Mouse (Mus musculus) lung, adult 2 months (tissue): ENCODE results near the gene Fetub. TPM values are rescaled to one million over a fixed set of nuclear protein-coding genes. Genes with fewer than 3 reads are reported as not detected.

Experiments
- DNase-seq: peaks from one replicate; pipeline ENCODE4 v3.0.0; 2022
- H3K4me1 ChIP-seq: fragments of 200-500 bp; 2 replicates; pipeline ENCODE4 v1.6.1; 2011; ENCODE audit warnings: low read length; ENCODE audit not compliant: control insufficient read depth, insufficient read depth
- H3K4me3 ChIP-seq: fragments of 200-500 bp; replicated peaks from 2 replicates; pipeline ENCODE3; 2011; ENCODE audit warnings: low read depth, mild to moderate bottlenecking, control low read depth, low read length; ENCODE audit errors: extremely low read depth
- CTCF ChIP-seq: fragments of 200-500 bp; IDR thresholded peaks from 2 replicates; pipeline ENCODE4 v1.5.1; 2011; ENCODE audit warnings: mild to moderate bottlenecking, low read length, control low read depth; ENCODE audit not compliant: insufficient read depth
- POLR2A ChIP-seq: fragments of 200-500 bp; IDR thresholded peaks from 2 replicates; pipeline ENCODE4 v1.6.1; 2011; ENCODE audit warnings: low read depth, mild to moderate bottlenecking, control low read depth, low read length, borderline replicate concordance; ENCODE audit errors: extremely low read depth
- WGBS: fragments of 180-500 bp; shearing (Covaris S2); methylation state at CpG from one replicate; pipeline ENCODE4 v1.1.7; 2018; 5-methylcytosine and 5-hydroxymethylcytosine counted together
- polyA plus RNA-seq: library from polyadenylated mRNA; depleted of rRNA; stranded (reverse); fragments of >200 nt; gene quantifications from 2 replicates; pipeline ENCODE4 v1.2.3, GENCODE M21; 2012

Gene Fetub
- polyA plus RNA-seq, 1 experiment: 20.9 TPM

DNA sequence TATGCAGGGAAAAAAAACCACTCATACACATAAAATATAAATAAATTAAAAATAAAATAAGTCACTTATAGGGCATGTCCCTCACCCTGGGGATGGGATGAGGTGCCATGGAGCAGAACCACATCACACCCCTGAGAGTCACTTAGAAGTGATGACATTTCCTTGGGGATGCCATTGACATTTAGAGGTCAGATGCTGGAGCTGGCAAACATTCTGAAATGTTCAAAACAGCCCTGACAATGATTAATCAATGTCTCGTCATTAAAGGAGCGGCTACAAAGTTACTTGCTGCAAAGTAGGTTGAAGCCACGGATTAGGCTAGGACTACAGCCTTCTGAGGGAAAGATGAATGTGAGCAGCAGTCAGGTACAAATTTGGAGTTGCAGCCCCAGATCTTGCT, 16.8 kb upstream of the Fetub start:
- H3K4me3 ChIP-seq: no peak overlapping the region
- no peak for DNase-seq
- TF ChIP-seq POLR2A (no peak), CTCF (no peak)
- 51% methylated on average over 3 of the region's 3 CpGs for WGBS
- no peaks in the 10 kb centered on the region for H3K4me1 ChIP-seq

DNA sequence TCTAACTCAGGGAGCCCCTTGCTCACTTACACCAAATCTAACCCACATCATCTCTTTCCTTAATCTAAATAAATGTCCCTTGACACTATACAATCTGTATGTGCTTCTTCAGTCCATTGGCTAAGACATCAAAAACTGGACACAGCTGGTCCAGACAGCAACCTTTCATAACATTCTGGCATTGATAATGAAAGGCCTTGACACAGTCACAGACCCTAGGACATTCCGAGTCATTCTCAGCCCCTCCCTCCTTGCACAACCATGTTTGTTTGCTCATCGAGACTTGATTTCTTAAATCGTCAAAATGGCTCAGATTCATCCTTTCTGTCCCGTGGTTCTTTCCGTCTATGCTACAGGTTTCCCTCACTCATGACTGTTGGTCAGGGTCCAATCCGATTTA, 8.8 kb upstream of the Fetub start:
- Histone ChIP-seq H3K4me3 (no peak overlapping the region), H3K4me1 (no peaks in the 10 kb centered on the region)
- TF ChIP-seq CTCF (no peak), POLR2A (no peak)
- WGBS: 80% methylated on average over 6 of the region's 6 CpGs
- DNase-seq: no peak

DNA sequence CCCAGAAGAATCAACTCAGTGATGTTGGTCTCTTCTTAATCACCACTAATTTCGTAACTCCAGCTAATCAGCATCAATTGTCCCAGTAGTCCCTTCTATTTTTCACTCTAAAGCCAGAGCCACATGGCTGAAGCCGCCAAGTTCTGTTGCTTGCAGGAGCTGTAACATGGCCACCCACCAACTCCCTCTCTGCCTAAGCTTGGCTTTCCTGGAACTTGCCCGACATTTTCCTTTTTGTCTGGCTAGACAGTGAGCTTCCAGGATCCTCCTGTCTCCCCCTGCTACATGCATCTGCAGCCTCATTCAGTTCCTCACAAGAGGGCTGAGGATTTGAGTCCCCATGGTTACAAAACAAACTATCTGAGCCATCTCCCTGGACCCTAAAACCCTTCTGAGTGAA, 6.1 kb upstream of the Fetub start:
- TF ChIP-seq CTCF: no peak
- TF ChIP-seq POLR2A: no peak
- no peak for DNase-seq
- WGBS: 77% methylated on average over 3 of the region's 3 CpGs
- no peak overlapping the region for H3K4me3 ChIP-seq
- no peaks in the 10 kb centered on the region for H3K4me1 ChIP-seq

DNA sequence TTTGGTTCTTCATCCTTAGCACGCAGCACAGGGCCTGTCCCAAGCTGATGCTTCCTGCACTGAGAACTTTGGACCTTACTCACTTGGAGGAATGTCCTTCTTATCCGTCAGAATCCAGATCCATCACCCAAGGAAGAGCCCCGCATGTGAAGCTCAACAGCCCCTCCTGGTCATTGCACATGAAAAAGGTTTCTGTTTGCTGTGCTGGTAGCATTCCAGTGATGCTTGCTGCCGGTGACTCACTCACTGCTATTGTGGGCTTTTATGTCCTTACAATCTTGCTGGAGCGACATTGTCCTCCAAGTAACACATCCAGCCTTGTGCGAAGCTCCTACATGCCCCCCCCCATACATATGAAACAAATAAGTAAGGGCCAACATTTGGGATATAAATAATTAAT, 5.2 kb upstream of the Fetub start:
- Histone ChIP-seq H3K4me3 (no peak overlapping the region), H3K4me1 (no peaks in the 10 kb centered on the region)
- DNase-seq: no peak
- TF ChIP-seq CTCF: no peak
- TF ChIP-seq POLR2A: no peak
- WGBS: 67% methylated on average over 6 of the region's 6 CpGs

DNA sequence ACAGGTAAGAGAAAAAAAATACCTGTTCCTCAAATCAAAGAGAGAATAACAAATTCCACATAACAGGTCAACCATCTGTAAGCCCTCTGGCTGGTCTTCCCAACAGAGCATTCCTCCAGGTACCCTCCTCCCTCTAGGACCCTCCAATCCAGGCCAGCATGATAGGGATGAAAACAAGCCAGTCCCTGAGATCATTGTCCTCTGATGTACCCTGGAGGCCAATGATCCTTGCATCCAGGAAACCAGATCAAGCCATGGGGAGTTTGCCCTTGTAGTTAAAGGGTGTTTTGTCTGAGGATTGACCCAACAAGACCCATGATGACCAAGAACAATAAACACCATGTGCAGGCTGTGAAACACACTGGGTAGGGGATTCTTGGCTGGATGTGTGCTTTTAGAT, 3.9 kb upstream of the Fetub start:
- TF ChIP-seq POLR2A: no peak
- no peak for TF ChIP-seq CTCF
- DNase-seq: no peak
- H3K4me3 ChIP-seq: no peak overlapping the region
- no peaks in the 10 kb centered on the region for H3K4me1 ChIP-seq

DNA sequence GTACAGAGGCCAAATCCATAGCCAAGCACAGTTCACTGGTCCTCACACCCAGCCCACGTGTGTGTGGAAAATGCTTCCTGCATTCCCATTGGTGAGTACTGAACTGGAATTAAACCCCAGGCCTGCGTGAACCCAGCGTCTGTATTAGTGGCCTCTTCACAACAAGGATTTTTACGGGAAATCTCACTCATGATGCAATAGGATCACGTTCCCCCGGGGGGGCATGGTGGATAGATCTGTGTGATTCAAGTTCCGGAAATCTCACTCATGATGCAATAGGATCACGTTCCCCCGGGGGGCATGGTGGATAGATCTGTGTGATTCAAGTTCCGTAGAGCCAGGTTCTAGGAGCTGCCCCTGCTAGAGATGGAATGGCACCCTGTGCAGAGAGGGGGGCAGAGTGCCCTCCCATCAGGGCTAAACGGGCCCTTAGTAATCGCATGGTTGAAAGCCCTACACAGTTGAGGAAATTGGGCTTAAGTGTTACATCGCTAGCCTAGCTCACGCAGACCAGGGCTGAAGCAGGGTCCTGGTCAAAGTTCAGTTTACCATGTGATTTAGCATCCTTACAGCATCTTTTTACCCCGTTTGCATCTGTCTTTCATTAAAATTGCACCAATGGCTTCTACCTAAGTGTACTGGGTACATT, 654 bp downstream of the Fetub start:
- WGBS: 80% methylated on average over 15 of the region's 15 CpGs
- Histone ChIP-seq H3K4me1 (no peaks in the 10 kb centered on the region), H3K4me3 (no peak overlapping the region)
- TF ChIP-seq CTCF (no peak), POLR2A (no peak)
- DNase-seq: no peak

DNA sequence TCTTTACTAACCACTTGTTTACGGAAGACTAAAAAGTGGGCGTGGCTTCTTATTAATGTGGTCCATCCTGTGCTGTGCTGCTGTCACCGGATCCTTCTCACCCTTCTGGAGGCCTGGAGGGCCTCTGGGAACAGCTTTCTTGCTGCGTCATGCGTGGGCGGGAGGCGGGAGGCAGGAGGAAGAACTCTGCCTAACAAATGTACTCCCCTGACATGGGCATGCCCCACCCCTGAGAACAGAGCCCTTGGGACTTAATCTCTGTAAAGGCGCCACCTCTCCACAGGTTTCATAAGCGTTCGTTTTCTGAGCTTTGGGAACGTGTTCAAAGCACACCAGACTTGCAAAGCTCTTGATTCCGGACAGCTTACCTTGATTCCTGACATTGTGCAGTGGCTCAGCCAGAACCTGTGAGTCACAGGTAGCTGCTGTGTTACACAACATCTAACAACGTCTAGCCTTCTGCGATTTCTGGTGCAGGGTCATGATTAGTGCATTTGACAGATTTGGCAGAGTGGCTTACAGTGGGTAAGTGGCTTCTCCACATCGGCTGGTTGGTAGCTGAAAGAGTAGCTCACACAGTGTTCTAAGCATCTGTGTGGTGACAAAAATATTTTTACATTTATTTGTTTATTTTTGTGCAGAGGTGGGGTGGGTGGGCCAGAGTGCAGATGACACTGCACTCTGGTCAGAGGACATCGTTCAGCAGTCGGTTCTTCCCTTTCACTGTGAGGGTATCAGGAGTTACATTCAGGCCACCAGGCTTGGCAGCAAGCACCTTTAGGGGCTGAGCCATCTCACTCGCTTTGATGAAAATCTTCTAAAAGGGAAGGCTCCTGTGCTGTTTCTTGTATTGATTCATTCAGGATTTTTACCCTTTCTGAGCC, 2.1 kb downstream of the Fetub start:
- TF ChIP-seq CTCF (no peak), POLR2A (no peak)

DNA sequence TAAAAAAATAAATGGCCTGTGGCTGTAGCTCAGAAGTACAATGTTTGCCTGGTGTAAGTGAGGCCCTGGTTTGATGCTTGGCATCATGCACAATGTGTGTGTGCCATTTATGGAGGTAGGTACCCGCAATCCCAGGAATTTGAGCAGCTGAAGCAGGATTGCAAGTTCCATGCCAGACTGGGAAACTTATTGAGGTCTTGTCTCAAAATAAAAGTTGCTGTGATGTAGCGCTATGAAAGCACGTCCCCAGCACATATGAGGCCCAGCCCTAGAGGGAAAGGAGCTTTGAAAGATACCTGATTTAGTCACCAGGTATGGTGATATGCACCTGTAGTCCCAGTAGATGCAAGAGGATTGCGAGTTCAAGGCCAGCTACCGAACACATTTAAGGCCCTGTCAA, 3.6 kb downstream of the Fetub start:
- no peaks in the 10 kb centered on the region for H3K4me1 ChIP-seq
- H3K4me3 ChIP-seq: no peak overlapping the region
- TF ChIP-seq POLR2A: no peak
- no peak for TF ChIP-seq CTCF
- WGBS: 93% methylated on average over 5 of the region's 5 CpGs
- no peak for DNase-seq

More for the DNA sequence above, 2.1 kb downstream of the Fetub start:
- WGBS: 34% methylated on average over 18 of the region's 18 CpGs
- Histone ChIP-seq H3K4me3 (no peak overlapping the region), H3K4me1 (no peaks in the 10 kb centered on the region)
- DNase-seq: peak; percentile 52

DNA sequence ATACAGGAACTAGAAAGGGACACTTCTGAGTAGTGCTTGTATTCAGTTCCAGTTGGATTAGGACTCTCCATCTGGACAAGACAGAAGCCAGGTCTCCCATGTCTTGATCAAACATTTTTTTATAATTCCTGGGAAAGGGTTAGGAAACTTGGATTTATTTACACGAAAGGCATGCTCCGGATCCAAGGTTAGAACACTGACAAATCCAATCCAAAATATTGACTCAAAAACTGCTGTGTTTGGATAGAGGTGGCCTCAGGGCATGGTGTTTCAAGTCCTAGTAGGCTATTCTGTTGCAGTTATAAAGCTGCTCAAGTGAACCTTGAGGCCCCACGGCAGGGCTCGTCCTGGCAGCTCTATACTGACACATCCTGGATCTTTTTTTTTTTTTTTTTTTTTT, 4.3 kb downstream of the Fetub start:
- no peak for DNase-seq
- Histone ChIP-seq H3K4me1 (no peaks in the 10 kb centered on the region), H3K4me3 (no peak overlapping the region)
- 67% methylated on average over 4 of the region's 4 CpGs for WGBS
- TF ChIP-seq CTCF (no peak), POLR2A (no peak)

DNA sequence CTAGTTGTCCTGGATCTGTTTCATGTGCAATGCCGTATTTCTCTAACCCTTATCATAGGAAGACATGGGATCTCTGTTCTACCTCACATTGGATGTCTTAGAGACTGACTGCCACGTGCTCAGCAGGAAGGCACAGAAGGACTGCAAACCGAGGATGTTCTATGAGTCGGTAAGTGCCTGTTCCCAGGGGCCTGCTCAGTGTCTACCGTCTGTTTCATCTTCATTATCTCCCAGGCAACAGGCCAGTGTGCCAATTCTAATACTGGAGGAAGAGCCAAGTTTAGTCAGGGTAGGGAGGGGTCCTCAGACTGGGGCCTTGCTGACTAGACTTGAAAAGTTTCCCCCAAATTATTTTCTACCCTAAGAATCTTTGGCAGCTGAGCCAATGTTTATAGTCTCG, 11.4 kb downstream of the Fetub start:
- DNase-seq: no peak
- no peak overlapping the region for H3K4me3 ChIP-seq
- 61% methylated on average over 6 of the region's 6 CpGs for WGBS
- TF ChIP-seq POLR2A: no peak
- TF ChIP-seq CTCF: no peak
- no peaks in the 10 kb centered on the region for H3K4me1 ChIP-seq
